Mouse (Mus musculus): ENCODE results near the gene Exoc4. TPM values are rescaled to one million over a fixed set of nuclear protein-coding genes. Genes with fewer than 3 reads are reported as not detected.
A peak's percentile ranks its signal among the peaks of the same experiment; 100 is the strongest.

Exoc4 gene
- total RNA-seq (2015; ENCODE audit: low replicate concordance) (46.9 and 67.4 TPM in 2 replicates), total RNA-seq (2017; ENCODE audit: low replicate concordance) (77.1 and 88.9 TPM in 2 replicates)

GRCm38 (mm10) chr6:33248894-33249758 lies at the start of gene Exoc4:
TSS of gene Exoc4 (plus strand) at chr6:33249085.
- ATAC-seq (replicated peaks; ENCODE audit: low FRiP score, poor library complexity, severe bottlenecking), result peak; percentile 100

- ATAC-seq (replicated peaks; ENCODE audit: low FRiP score, poor library complexity, severe bottlenecking), result no peak
Observed at GRCm38 (mm10) chr6:33218780-33219179, 30.1 kb upstream of the Exoc4 start.

- no peak for ATAC-seq (replicated peaks; ENCODE audit: low FRiP score, poor library complexity, severe bottlenecking)
Observed at GRCm38 (mm10) chr6:33226700-33227099, 22.2 kb upstream of the Exoc4 start.

- ATAC-seq (replicated peaks; ENCODE audit: low FRiP score, poor library complexity, severe bottlenecking), result no peak
Observed at GRCm38 (mm10) chr6:33227371-33227770, 21.5 kb upstream of the Exoc4 start.

- ATAC-seq (replicated peaks; ENCODE audit: low FRiP score, poor library complexity, severe bottlenecking), result no peak
Observed at GRCm38 (mm10) chr6:33241250-33241649, 7.6 kb upstream of the Exoc4 start.

- ATAC-seq (replicated peaks; ENCODE audit: low FRiP score, poor library complexity, severe bottlenecking), result no peak
Observed at GRCm38 (mm10) chr6:33244546-33244945, 4.3 kb upstream of the Exoc4 start.

GRCm38 (mm10) chr6:33247146-33247545 lies 1.7 kb upstream of the Exoc4 start:
- ATAC-seq (replicated peaks; ENCODE audit: low FRiP score, poor library complexity, severe bottlenecking), result no peak

GRCm38 (mm10) chr6:33247576-33248355 lies 1.1 kb upstream of the Exoc4 start:
- ATAC-seq (replicated peaks; ENCODE audit: low FRiP score, poor library complexity, severe bottlenecking), result no peak

GRCm38 (mm10) chr6:33256638-33257037 lies 7.8 kb downstream of the Exoc4 start:
- no peak for ATAC-seq (replicated peaks; ENCODE audit: low FRiP score, poor library complexity, severe bottlenecking)

GRCm38 (mm10) chr6:33257076-33257789 lies 8.3 kb downstream of the Exoc4 start:
- ATAC-seq (replicated peaks; ENCODE audit: low FRiP score, poor library complexity, severe bottlenecking), result no peak

- ATAC-seq (replicated peaks; ENCODE audit: low FRiP score, poor library complexity, severe bottlenecking), result no peak
Observed at GRCm38 (mm10) chr6:33259926-33260325, 11.0 kb downstream of the Exoc4 start.

GRCm38 (mm10) chr6:33261606-33262005 lies 12.7 kb downstream of the Exoc4 start:
- no peak for ATAC-seq (replicated peaks; ENCODE audit: low FRiP score, poor library complexity, severe bottlenecking)

- ATAC-seq (replicated peaks; ENCODE audit: low FRiP score, poor library complexity, severe bottlenecking), result no peak
Observed at GRCm38 (mm10) chr6:33263950-33264349, 15.1 kb downstream of the Exoc4 start.

GRCm38 (mm10) chr6:33264388-33264787 lies 15.5 kb downstream of the Exoc4 start:
- ATAC-seq (replicated peaks; ENCODE audit: low FRiP score, poor library complexity, severe bottlenecking), result no peak

GRCm38 (mm10) chr6:33267571-33267970 lies 18.7 kb downstream of the Exoc4 start:
- ATAC-seq (replicated peaks; ENCODE audit: low FRiP score, poor library complexity, severe bottlenecking), result no peak

- no peak for ATAC-seq (replicated peaks; ENCODE audit: low FRiP score, poor library complexity, severe bottlenecking)
Observed at GRCm38 (mm10) chr6:33283523-33283922, 34.6 kb downstream of the Exoc4 start.

GRCm38 (mm10) chr6:33283936-33284335 lies 35.1 kb downstream of the Exoc4 start:
- ATAC-seq (replicated peaks; ENCODE audit: low FRiP score, poor library complexity, severe bottlenecking), result no peak

- no peak for ATAC-seq (replicated peaks; ENCODE audit: low FRiP score, poor library complexity, severe bottlenecking)
Observed at GRCm38 (mm10) chr6:33286376-33286775, 37.5 kb downstream of the Exoc4 start.

- ATAC-seq (replicated peaks; ENCODE audit: low FRiP score, poor library complexity, severe bottlenecking), result no peak
Observed at GRCm38 (mm10) chr6:33294626-33295025, 45.7 kb downstream of the Exoc4 start.

GRCm38 (mm10) chr6:33297566-33297965 lies 48.7 kb downstream of the Exoc4 start:
- ATAC-seq (replicated peaks; ENCODE audit: low FRiP score, poor library complexity, severe bottlenecking), result 0 out of 2 replicates have a peak, but pooled peaks have one; percentile 28

All from erythroid progenitor cell, adult 5-6 weeks (primary cell).